Mouse (Mus musculus) stomach, postnatal 0 days (tissue): ENCODE data around the gene Fcgr2b.

ENCODE experiments used
- CTCF ChIP-seq: IDR thresholded peaks from 2 replicates; pipeline ENCODE4 v1.5.1; 2016; ENCODE audit warnings: antibody characterized with exemption, low read depth, mild to moderate bottlenecking, moderate library complexity
- EP300 ChIP-seq: optimal IDR thresholded peaks from 2 replicates; pipeline ENCODE3; 2016; ENCODE audit warnings: antibody characterized with exemption

GRCm38 (mm10) chr1:170978601-170979000, 2.3 kb upstream of the Fcgr2b start:
- no peak for TF ChIP-seq CTCF
- TF ChIP-seq EP300, result no peak
